Mouse (Mus musculus): Measurements from ENCODE around the gene Gm11172. TPM values are rescaled to one million over a fixed set of nuclear protein-coding genes. Genes with fewer than 3 reads are reported as not detected.
"Not testable (repeated sequence)": the region's sequence is repeated elsewhere in the genome, so short reads cannot be mapped to it uniquely, and the experiment has no call there.

Gm11172 gene
- polyA plus RNA-seq, 1 experiment from 2014 or later, result not detected

DNA sequence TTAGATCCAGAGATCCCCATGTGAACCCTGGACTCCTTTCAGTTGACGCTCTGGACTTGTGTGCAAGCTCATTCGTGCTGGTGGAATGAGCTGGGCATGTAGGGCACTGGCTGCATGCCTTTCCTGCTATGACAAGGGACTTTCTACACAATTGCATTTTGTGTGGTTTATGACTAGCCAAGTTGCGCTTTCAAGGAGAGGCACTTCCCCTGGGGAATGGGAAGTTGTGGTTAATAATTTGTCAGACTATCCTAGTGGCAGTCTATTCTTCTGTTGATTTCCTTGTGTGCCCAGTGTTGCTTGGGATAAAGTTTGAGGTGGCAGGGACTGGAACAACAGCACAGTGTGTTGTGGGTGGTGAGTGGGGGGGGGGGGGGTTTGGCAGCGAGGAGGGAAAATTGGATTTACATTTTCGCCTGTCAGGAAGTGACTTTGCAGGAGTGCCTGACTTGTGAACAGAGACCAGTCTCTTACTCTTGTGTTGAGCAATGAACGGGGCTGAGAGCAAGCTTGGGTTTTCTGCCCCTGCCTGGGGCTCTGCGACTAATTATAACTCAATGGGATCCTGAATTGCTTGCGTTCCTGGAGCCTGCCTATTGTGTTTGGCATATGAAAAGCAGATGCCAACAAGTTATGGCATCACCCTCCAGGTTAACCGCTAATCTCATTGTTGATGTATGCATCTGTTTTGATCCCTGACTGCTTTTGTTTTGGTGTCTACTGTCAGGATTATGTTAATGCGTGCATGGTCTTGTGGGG lies 26.0 kb downstream of the Gm11172 start:
- Histone ChIP-seq H3K27ac (no peak overlapping the region), H3K9me3 (replicated peaks) (no peaks in the 10 kb centered on the region), H3K4me2 (no peak overlapping the region; the same call in 1 of the 2 replicates), H3K4me1 (peaks cover 33% of the 10 kb centered on the region), H3K36me3 (ENCODE audit: poor library complexity, severe bottlenecking) (0 out of 2 replicates have a peak, but pooled peaks cover 5% of the 10 kb centered on the region), H3K27me3 (peaks cover 4% of the 10 kb centered on the region; the same call in 1 of the 2 replicates), H3K4me3 (no peak overlapping the region), H3K9ac (no peak overlapping the region)
- ATAC-seq, result no peak
- WGBS, result 55% methylated on average over 10 of the region's 10 CpGs

DNA sequence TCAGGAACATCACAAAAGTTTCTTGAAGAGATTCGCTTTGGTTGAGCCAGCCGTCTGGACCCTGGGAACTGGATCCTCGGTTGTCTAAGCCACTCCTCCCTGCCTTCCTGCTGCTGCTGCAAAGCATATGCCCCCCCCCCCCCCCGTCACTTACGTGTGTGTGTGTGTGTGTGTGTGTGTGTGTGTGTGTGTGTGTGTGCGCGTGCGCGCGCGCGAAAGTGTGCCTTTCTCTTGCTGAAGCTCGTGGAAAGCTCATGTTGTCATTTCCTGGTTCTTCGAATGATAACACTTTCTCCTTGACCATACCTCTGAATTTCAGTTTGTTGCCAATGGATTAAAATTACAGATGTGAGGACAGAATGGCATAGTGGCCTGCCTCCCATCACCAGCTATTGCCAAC lies 27.3 kb downstream of the Gm11172 start:
- no peak overlapping the region for H3K4me2 ChIP-seq
- H3K36me3 ChIP-seq (ENCODE audit: poor library complexity, severe bottlenecking), result 0 out of 2 replicates have a peak, but pooled peaks cover 5% of the 10 kb centered on the region
- no peaks in the 10 kb centered on the region for H3K27me3 ChIP-seq
- no peak overlapping the region for H3K4me3 ChIP-seq
- H3K27ac ChIP-seq, result no peak overlapping the region
- no peak overlapping the region for H3K9ac ChIP-seq
- 90% methylated on average over 12 of the region's 14 CpGs for WGBS
- peaks cover 38% of the 10 kb centered on the region for H3K4me1 ChIP-seq
- no peak for ATAC-seq
- no peaks in the 10 kb centered on the region for H3K9me3 ChIP-seq (replicated peaks)

DNA sequence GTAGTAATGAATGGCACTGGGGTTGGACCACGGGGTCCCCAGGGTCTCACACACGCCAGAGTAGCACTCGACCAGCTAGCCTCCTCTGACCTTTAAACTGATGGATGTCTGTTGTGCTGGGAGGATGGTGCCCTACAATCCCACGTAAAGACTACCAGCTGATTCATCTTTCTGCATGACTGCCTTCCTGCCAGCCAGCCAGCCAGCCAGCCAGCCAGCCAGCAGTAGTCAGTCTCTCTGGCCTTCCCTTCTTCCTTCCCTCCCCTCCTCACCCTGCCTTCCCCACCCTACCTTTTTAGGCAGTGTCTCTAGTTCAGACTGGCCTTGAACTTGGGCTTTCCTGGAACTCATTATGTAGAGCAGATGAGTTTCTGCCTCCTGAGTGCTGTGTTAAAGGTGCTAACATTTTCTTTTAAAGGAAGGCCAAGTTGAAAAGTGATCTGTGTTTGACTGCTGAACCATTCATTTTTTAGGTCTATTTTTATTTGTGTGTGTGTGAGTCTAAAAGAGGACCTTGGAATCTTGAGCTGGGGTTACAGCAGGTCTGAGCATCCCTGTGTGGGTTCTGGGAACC lies 29.7 kb downstream of the Gm11172 start:
- WGBS, result 71% methylated on average over 4 of the region's 4 CpGs
- H3K27me3 ChIP-seq, result no peaks in the 10 kb centered on the region
- H3K4me1 ChIP-seq, result peaks cover 22% of the 10 kb centered on the region
- no peak overlapping the region for H3K4me3 ChIP-seq
- 0 out of 2 replicates have a peak, but pooled peaks cover 9% of the 10 kb centered on the region for H3K36me3 ChIP-seq (ENCODE audit: poor library complexity, severe bottlenecking)
- H3K4me2 ChIP-seq, result no peak overlapping the region
- no peaks in the 10 kb centered on the region for H3K9me3 ChIP-seq (replicated peaks)
- ATAC-seq, result no peak
- no peak overlapping the region for H3K9ac ChIP-seq
- no peak overlapping the region for H3K27ac ChIP-seq

DNA sequence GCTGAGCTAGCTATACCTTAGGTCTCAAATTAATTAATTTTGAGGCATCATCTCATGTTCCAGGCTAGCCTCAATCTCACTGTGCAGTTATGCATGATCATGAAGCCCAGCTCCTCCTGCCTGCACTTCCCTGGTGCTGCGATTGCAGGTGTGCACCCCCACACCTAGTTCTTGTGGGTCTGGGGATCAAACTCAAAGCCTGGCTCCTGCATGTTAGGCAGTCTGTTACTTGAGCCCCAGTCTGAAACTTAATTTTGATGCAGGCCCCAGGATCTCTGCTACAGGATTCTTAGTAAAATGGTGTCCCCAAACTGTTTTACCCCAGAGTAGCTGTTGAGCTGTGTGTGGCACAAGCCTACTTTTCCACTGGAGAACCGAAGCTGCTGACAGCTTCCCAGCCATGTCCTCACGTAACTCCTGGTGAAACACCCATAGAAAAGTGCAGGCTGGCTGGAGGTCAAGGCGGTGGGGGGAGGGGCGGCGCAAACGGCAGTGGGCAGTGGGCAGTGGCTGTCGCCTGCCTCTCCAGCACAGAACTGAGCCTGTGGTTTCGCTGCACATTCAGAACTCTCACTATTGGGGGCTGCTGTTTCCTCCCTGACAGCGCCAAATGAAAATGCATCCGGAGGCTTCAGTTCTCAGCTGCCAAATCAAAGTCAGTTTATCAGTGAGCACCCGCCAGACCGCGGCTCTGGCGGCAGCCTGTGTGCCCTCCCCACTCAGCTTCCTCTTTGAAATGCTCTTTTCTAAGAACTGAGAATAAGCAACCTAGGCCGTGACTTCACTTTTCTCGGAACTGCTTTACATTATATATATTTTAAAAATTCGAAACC lies 31.0 kb downstream of the Gm11172 start:
- H3K9me3 ChIP-seq (replicated peaks), result no peaks in the 10 kb centered on the region
- peaks cover 10% of the 10 kb centered on the region for H3K4me1 ChIP-seq
- no peak overlapping the region for H3K4me3 ChIP-seq
- no peak for ATAC-seq
- WGBS, result 35% methylated on average over 18 of the region's 18 CpGs
- no peaks in the 10 kb centered on the region for H3K27me3 ChIP-seq
- H3K36me3 ChIP-seq (ENCODE audit: poor library complexity, severe bottlenecking), result 0 out of 2 replicates have a peak, but pooled peaks cover 9% of the 10 kb centered on the region
- peak overlapping the region; percentile 50; the same call in 1 of the 2 replicates for H3K9ac ChIP-seq
- H3K4me2 ChIP-seq, result peak overlapping the region; percentile 14; the same call in 1 of the 2 replicates
- no peak overlapping the region for H3K27ac ChIP-seq

DNA sequence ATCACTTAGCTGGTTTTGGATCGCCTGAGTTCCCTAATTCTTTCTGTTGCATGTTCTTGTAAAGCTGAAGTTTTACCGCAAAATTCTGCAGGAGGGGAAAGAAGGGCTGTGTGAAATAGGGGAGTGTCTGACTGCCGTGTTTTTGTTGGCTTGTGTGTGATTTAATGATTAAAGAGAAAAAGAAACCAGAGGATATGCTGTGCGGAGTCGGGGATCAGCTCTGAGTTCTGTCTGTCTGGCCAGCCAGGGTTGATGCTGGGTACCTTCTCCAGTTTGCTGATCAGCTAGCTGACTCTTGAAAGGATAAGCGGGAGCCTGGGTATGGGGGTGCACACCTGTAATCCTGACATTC lies 31.6 kb downstream of the Gm11172 start:
- no peak overlapping the region for H3K27ac ChIP-seq
- H3K27me3 ChIP-seq, result no peaks in the 10 kb centered on the region
- H3K4me1 ChIP-seq, result peaks cover 10% of the 10 kb centered on the region
- ATAC-seq, result no peak
- 0 out of 2 replicates have a peak, but pooled peaks cover 9% of the 10 kb centered on the region for H3K36me3 ChIP-seq (ENCODE audit: poor library complexity, severe bottlenecking)
- no peaks in the 10 kb centered on the region for H3K9me3 ChIP-seq (replicated peaks)
- H3K9ac ChIP-seq, result no peak overlapping the region
- H3K4me2 ChIP-seq, result no peak overlapping the region
- no peak overlapping the region for H3K4me3 ChIP-seq
- whole genome bisulfite sequencing, result 75% methylated on average over 6 of the region's 6 CpGs

DNA sequence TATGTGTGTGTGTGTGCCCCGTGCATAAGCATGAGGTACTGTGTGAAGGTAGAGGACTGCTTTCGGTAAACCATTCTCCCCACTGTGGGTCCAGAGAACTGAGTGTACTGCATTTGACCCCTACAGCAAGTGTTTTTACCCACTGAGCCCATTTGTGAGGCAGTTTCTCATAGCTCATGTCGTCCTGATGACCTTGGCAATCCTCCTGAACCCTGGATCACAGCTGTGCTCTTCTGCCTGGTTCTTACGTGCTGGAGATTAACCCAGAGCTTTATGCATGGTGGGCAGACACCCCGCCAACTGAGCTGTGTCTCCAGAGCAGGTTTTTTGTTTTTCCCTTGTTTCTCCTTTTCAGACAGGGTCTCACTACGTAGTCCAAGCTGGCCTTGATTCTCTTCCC lies 33.2 kb downstream of the Gm11172 start:
- H3K27me3 ChIP-seq, result no peaks in the 10 kb centered on the region
- WGBS, result 83% methylated on average over 6 of the region's 6 CpGs

DNA sequence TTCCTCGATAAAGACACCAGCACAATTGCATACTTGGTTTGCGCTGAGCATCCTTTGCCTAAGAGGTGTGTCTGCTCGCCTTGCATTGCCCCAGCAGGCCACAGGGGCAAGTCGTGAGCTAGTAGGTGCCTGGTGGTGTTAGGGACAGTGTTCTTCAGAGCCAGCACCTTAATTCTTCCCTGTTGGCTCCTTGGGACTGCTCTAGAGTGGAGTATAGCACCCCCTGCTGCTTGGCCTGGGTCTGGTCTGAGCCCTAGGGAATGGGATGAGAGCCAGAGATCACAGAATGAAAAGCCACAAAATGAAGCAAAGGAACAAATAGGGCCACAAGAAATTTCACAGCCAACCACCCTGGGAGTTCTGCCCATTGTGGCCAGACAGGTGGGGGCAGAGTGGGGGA lies 33.8 kb downstream of the Gm11172 start:
- Histone ChIP-seq H3K27me3 (no peaks in the 10 kb centered on the region), H3K9ac (no peak overlapping the region), H3K27ac (no peak overlapping the region), H3K36me3 (ENCODE audit: poor library complexity, severe bottlenecking) (0 out of 2 replicates have a peak, but pooled peaks cover 4% of the 10 kb centered on the region), H3K4me1 (peaks cover 22% of the 10 kb centered on the region), H3K9me3 (replicated peaks) (no peaks in the 10 kb centered on the region), H3K4me3 (no peak overlapping the region), H3K4me2 (no peak overlapping the region)
- WGBS, result 63% methylated on average over 4 of the region's 4 CpGs
- ATAC-seq, result no peak

More for the DNA sequence above, 33.2 kb downstream of the Gm11172 start:
- no peak overlapping the region for H3K9ac ChIP-seq
- H3K36me3 ChIP-seq (ENCODE audit: poor library complexity, severe bottlenecking), result 0 out of 2 replicates have a peak, but pooled peaks cover 8% of the 10 kb centered on the region
- no peak overlapping the region for H3K27ac ChIP-seq
- peaks cover 22% of the 10 kb centered on the region for H3K4me1 ChIP-seq
- H3K4me2 ChIP-seq, result no peak overlapping the region
- no peaks in the 10 kb centered on the region for H3K9me3 ChIP-seq (replicated peaks)
- H3K4me3 ChIP-seq, result no peak overlapping the region
- ATAC-seq, result no peak

DNA sequence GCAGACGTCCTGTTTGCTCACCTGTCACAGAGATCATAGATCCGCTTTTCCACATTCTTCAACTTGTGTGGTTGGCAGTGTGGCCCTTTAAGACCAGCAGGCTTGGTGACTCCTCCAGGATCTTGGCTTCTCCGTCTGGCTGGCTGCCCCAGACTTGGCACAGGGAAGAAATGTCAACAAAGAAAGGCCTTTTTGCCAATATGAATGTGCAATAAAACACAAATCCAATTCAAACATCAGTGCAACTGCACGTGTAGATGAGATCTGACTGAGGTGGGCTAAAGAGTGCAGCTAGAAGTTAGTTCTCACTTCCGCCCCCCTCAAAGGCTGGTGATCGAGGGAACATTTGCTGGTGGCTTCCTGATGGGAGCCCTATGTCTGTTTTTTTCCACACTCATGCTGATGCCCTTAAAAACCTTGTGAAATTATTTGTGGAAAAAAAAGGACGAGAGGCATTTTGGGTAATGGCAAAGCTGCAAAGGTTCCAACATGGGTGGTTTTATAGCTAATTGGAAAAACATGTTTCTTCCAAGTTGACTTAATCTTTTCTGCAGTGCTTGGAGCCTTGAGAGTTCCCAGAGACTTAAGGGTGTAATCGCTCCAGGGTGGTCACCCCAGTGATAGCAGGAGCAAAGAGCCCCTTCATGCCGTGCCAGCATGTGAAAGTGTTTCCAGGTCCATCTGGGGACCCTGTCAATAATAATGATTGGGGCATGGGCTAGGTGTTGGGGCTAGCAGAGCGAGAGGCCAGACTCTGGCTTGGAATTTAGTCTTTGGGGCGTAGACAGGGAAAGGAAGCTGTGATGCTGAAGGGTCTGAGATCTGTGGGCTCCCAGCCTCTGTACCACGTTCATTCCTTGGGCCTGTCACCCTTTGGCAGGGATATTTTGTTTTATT lies 37.5 kb downstream of the Gm11172 start:
- 72% methylated on average over 12 of the region's 12 CpGs for WGBS
- H3K4me2 ChIP-seq, result no peak overlapping the region
- H3K9me3 ChIP-seq (replicated peaks), result no peaks in the 10 kb centered on the region
- peaks cover 12% of the 10 kb centered on the region for H3K4me1 ChIP-seq
- no peak overlapping the region for H3K27ac ChIP-seq
- no peak for ATAC-seq
- H3K27me3 ChIP-seq, result no peaks in the 10 kb centered on the region
- no peak overlapping the region for H3K4me3 ChIP-seq
- no peak overlapping the region for H3K9ac ChIP-seq
- 0 out of 2 replicates have a peak, but pooled peaks cover 4% of the 10 kb centered on the region for H3K36me3 ChIP-seq (ENCODE audit: poor library complexity, severe bottlenecking)

DNA sequence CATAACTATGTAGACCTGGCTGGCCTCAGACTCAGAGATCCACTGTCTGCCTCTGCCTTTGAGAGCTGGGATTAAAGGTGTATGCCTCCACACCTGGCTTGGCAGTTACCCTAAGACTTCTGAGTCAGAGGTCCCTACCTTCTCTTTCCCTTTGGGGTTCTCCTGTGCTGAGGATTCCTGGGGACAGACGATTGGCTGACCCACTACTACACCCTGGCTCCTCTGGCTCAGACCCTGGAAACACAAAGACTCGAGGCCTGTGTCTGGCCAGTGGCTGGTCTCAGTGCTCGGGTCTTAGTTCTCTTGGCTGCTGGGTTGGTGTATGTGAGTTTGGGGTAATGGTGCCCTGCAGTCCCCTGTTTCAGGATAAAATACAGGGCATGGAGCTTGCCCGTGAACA lies 38.2 kb downstream of the Gm11172 start:
- Histone ChIP-seq H3K27me3 (no peaks in the 10 kb centered on the region), H3K4me1 (peaks cover 12% of the 10 kb centered on the region), H3K36me3 (ENCODE audit: poor library complexity, severe bottlenecking) (0 out of 2 replicates have a peak, but pooled peaks cover 4% of the 10 kb centered on the region), H3K9me3 (replicated peaks) (no peaks in the 10 kb centered on the region), H3K4me3 (no peak overlapping the region), H3K4me2 (no peak overlapping the region), H3K27ac (no peak overlapping the region), H3K9ac (no peak overlapping the region)
- no peak for ATAC-seq
- whole genome bisulfite sequencing, result 54% methylated on average over 4 of the region's 4 CpGs

DNA sequence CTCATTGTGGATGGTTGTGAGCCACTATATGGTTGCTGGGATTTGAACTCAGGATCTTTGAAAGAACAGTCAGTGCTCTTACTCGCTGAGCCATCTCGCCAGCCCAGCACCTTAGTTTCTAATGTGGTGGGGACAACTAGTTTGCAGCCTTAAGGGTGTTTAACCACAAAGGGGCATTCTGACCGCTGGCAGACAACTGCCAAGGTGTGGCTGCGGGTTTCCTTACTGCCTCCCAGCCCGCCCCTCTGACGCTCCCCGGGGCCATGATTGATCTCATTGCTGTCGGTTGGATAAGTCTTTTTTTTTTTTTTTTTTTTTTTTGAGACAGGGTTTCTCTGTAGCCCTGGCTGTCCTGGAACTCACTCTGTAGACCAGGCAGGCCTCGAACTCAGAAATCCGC lies 39.5 kb downstream of the Gm11172 start:
- H3K27ac ChIP-seq; H3K9me3 ChIP-seq (replicated peaks); ATAC-seq; H3K9ac ChIP-seq; H3K36me3 ChIP-seq (ENCODE audit: poor library complexity, severe bottlenecking); H3K27me3 ChIP-seq; H3K4me3 ChIP-seq; H3K4me2 ChIP-seq: not testable (repeated sequence)
- WGBS, result 91% methylated on average over 10 of the region's 10 CpGs
- H3K4me1 ChIP-seq, result peaks cover 12% of the 10 kb centered on the region

DNA sequence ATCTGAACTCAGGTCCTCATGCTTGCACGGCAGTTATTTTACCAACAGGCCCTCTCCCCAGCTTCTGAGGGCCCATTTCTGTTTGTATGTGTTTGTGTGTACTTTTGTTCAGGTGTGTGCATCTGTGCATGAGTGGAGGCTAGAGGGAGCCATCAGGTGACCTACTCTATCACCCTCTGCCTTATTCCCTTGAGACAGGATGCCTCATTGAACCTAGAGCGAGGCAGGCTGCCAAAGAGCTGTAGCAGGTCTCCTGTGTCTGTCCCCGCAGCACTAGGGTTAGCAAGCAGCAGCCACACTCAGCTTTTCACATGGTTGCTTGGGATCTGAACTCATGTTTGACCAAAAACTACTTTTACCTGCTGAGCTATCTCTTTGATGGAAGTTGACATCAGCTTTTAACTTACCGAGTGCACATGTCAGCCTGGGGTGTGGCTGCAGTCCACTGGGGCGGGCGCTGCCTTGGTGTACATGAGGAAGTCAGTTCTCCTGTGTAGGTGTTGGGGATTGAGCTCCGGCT lies 47.1 kb downstream of the Gm11172 start:
- no peak for ATAC-seq
- Histone ChIP-seq H3K4me2 (no peak overlapping the region), H3K4me1 (no peaks in the 10 kb centered on the region), H3K4me3 (no peak overlapping the region), H3K27me3 (no peaks in the 10 kb centered on the region), H3K9me3 (replicated peaks) (no peaks in the 10 kb centered on the region), H3K27ac (no peak overlapping the region), H3K36me3 (ENCODE audit: poor library complexity, severe bottlenecking) (no peaks in the 10 kb centered on the region; the same call in 1 of the 2 replicates), H3K9ac (no peak overlapping the region)
- WGBS, result 92% methylated on average over 7 of the region's 7 CpGs

Data from forebrain, embryonic 13.5 days (tissue).